Comparison of ENCODE assay signal across 30 mouse cellular contexts in genomic region chr7:28395425-28395824, GRCm38 (mm10). TPM values are rescaled to one million over a fixed set of nuclear protein-coding genes. Genes with fewer than 3 reads are reported as not detected.
"Had no signal": no experiment of that assay in that cellular context is flagged by ENCODE, and none has a peak within 500 bp of the region (broad histone marks: within the 10 kb centered on the region; RNA-seq: fewer than 3 reads in every experiment).

No protein-coding gene starts in this region.

- H3K4me3 ChIP-seq: limb, embryonic 10.5 days; limb, embryonic 12.5 days; limb, embryonic 13.5 days; limb, embryonic 15.5 days; liver, embryonic 12.5 days; liver, embryonic 15.5 days; lung, embryonic 15.5 days; megakaryocyte, embryonic 14.5 days; midbrain, embryonic 10.5 days; midbrain, embryonic 12.5 days; midbrain, embryonic 13.5 days; midbrain, embryonic 15.5 days; myocyte; neural tube, embryonic 12.5 days had no signal

- ATAC-seq: liver, embryonic 12.5 days; lung, postnatal 0 days; midbrain, embryonic 13.5 days; midbrain, embryonic 15.5 days; midbrain, embryonic 16.5 days had no signal

- H3K27me3 ChIP-seq: limb, embryonic 12.5 days; limb, embryonic 13.5 days; limb, embryonic 15.5 days; liver, embryonic 12.5 days; liver, embryonic 15.5 days; lung, embryonic 15.5 days; megakaryocyte, embryonic 14.5 days; midbrain, embryonic 12.5 days; midbrain, embryonic 13.5 days; midbrain, embryonic 15.5 days; neural tube, embryonic 12.5 days had no signal

- H3K4me2 ChIP-seq: limb, embryonic 12.5 days; limb, embryonic 13.5 days; limb, embryonic 15.5 days; liver, embryonic 11.5 days; liver, embryonic 12.5 days; liver, embryonic 15.5 days; lung, embryonic 14.5 days; lung, embryonic 15.5 days; midbrain, embryonic 11.5 days; midbrain, embryonic 12.5 days; midbrain, embryonic 13.5 days; midbrain, embryonic 15.5 days; neural tube, embryonic 12.5 days had no signal

- H3K27ac ChIP-seq: limb, embryonic 10.5 days; limb, embryonic 12.5 days; limb, embryonic 13.5 days; limb, embryonic 15.5 days; liver, embryonic 12.5 days; liver, embryonic 14.5 days; liver, embryonic 15.5 days; lung, embryonic 15.5 days; macrophage; midbrain, embryonic 10.5 days; midbrain, embryonic 12.5 days; midbrain, embryonic 13.5 days; midbrain, embryonic 15.5 days; neural tube, embryonic 12.5 days had no signal

- H3K9ac ChIP-seq: limb, embryonic 12.5 days; limb, embryonic 13.5 days; limb, embryonic 15.5 days; liver, embryonic 12.5 days; liver, embryonic 14.5 days; liver, embryonic 15.5 days; lung, embryonic 14.5 days; lung, embryonic 15.5 days; midbrain, embryonic 12.5 days; midbrain, embryonic 13.5 days; midbrain, embryonic 15.5 days; neural tube, embryonic 12.5 days had no signal

- DNase-seq: left cerebral cortex, postnatal 4 days; liver; lung, adult 18-20 months; lung, adult 2 months; lung, embryonic 14.5 days; lung, postnatal 10 days; lung, postnatal 14 days; lung, postnatal 36 days; lung, postnatal 4 days; midbrain, embryonic 14.5 days had no signal

- H3K9me3 ChIP-seq: limb, embryonic 10.5 days; limb, embryonic 12.5 days; limb, embryonic 13.5 days; limb, embryonic 15.5 days; liver, embryonic 12.5 days; liver, embryonic 15.5 days; lung, embryonic 15.5 days; megakaryocyte, embryonic 14.5 days; midbrain, embryonic 10.5 days; midbrain, embryonic 12.5 days; midbrain, embryonic 13.5 days; midbrain, embryonic 15.5 days; neural tube, embryonic 12.5 days had no signal

RNA-seq across cellular contexts. Expression of gene Gmfg, which starts 41.8 kb away (rescaled TPM):
- polyA plus RNA-seq: myocyte had no signal
